Mouse (Mus musculus) adrenal gland, postnatal 25 days (tissue): ENCODE measurements around the gene Gm10260. TPM values are rescaled to one million over a fixed set of nuclear protein-coding genes. Genes with fewer than 3 reads are reported as not detected.

Experiments used
- DNase-seq: peaks from one replicate; pipeline ENCODE4 v3.0.0; 2021; ENCODE audit warnings: mixed read lengths
- long read RNA-seq: library from polyadenylated mRNA; stranded (forward); transcript quantifications from one replicate; pipeline ENCODE4 v2.0.0, GENCODE M21; 2021
- total RNA-seq: library from RNA; stranded (reverse); gene quantifications from 2 replicates; pipeline ENCODE4 v1.2.3, GENCODE M21; 2021

The Gm10260 gene
- total RNA-seq, result 197 and 259 TPM in 2 replicates
- long read RNA-seq, partial matches to known transcripts, result 0 of 2 reads
- long read RNA-seq, other reads (novel, unspliced or antisense), result 0 of 2 reads

GRCm38 (mm10) chr13:97760532-97760931 lies at the start of gene Gm10260:
Gm10260 (minus strand) TSS chr13:97760632.
- DNase-seq, result no peak

GRCm38 (mm10) chr13:97809828-97810227 lies 49.4 kb upstream of the Gm10260 start:
- DNase-seq, result no peak

GRCm38 (mm10) chr13:97805907-97806306 lies 45.5 kb upstream of the Gm10260 start:
- DNase-seq, result no peak

GRCm38 (mm10) chr13:97802386-97802785 lies 42.0 kb upstream of the Gm10260 start:
- DNase-seq, result no peak

GRCm38 (mm10) chr13:97797462-97797861 lies 37.0 kb upstream of the Gm10260 start:
- DNase-seq, result no peak

- no peak for DNase-seq
These were observed 34.3 kb upstream of the Gm10260 start for GRCm38 (mm10) chr13:97794780-97795179.

GRCm38 (mm10) chr13:97793932-97794331 lies 33.5 kb upstream of the Gm10260 start:
- no peak for DNase-seq

GRCm38 (mm10) chr13:97791664-97792063 lies 31.2 kb upstream of the Gm10260 start:
- DNase-seq, result no peak

GRCm38 (mm10) chr13:97789782-97790450 lies 29.5 kb upstream of the Gm10260 start:
- no peak for DNase-seq

GRCm38 (mm10) chr13:97785167-97785835 lies 24.9 kb upstream of the Gm10260 start:
- DNase-seq, result no peak

GRCm38 (mm10) chr13:97783423-97784143 lies 23.2 kb upstream of the Gm10260 start:
- DNase-seq, result no peak

GRCm38 (mm10) chr13:97782063-97782462 lies 21.6 kb upstream of the Gm10260 start:
- no peak for DNase-seq

GRCm38 (mm10) chr13:97781637-97782036 lies 21.2 kb upstream of the Gm10260 start:
- DNase-seq, result no peak

GRCm38 (mm10) chr13:97780556-97780955 lies 20.1 kb upstream of the Gm10260 start:
- no peak for DNase-seq

- DNase-seq, result no peak
These were observed 19.4 kb upstream of the Gm10260 start for GRCm38 (mm10) chr13:97779657-97780445.

GRCm38 (mm10) chr13:97778698-97779194 lies 18.3 kb upstream of the Gm10260 start:
- DNase-seq, result no peak

- DNase-seq, result no peak
These were observed 17.2 kb upstream of the Gm10260 start for GRCm38 (mm10) chr13:97777667-97778066.

GRCm38 (mm10) chr13:97776702-97777101 lies 16.3 kb upstream of the Gm10260 start:
- peak; percentile 24 for DNase-seq

- DNase-seq, result no peak
These were observed 15.5 kb upstream of the Gm10260 start for GRCm38 (mm10) chr13:97775907-97776306.

- DNase-seq, result peak; percentile 24
These were observed 14.5 kb upstream of the Gm10260 start for GRCm38 (mm10) chr13:97774740-97775425.

- no peak for DNase-seq
These were observed 8.8 kb upstream of the Gm10260 start for GRCm38 (mm10) chr13:97769205-97769604.
